Mouse (Mus musculus): ENCODE measurements at regions not wholly inside any gene's neighbourhood (a gene's known extent, or its start where the extent isn't known, plus 50 kb on each side); places are given as distances from the start of the nearest gene placed in this dataset.
A peak's percentile ranks its signal among the peaks of the same experiment; 100 is the strongest.

GRCm38 (mm10) chr14:98643756-98644155 lies 350.4 kb downstream of the Rpl36a-ps1 start:
- H3K4me1 ChIP-seq (ENCODE audit: insufficient read depth, low read length): no peaks in the 10 kb centered on the region
- no peaks in the 10 kb centered on the region for H3K27me3 ChIP-seq (ENCODE audit: insufficient read depth, low read length)
- H3K27ac ChIP-seq: no peak overlapping the region
- DNase-seq (ENCODE audit: low spot score) (no peak), ATAC-seq (no peak)
- no peak for TF ChIP-seq CTCF (IDR thresholded peaks at IDR 0.05; ENCODE audit: low read depth)
- H3K4me3 ChIP-seq (ENCODE audit: low read length): no peak overlapping the region
- WGBS: 67% methylated on average over 1 of the region's 1 CpGs
- no peak overlapping the region for H3K4me2 ChIP-seq (ENCODE audit: low read depth, low read length)
- no peaks in the 10 kb centered on the region for H3K9me3 ChIP-seq (ENCODE audit: low read length)
- H3K9ac ChIP-seq (replicated peaks; ENCODE audit: low read length): no peak overlapping the region
- no peaks in the 10 kb centered on the region for H3K36me3 ChIP-seq (ENCODE audit: insufficient read depth, low read length)

- Histone ChIP-seq H3K27ac (no peak overlapping the region), H3K4me3 (ENCODE audit: low read length) (no peak overlapping the region), H3K9me3 (ENCODE audit: low read length) (no peaks in the 10 kb centered on the region), H3K4me2 (ENCODE audit: low read depth, low read length) (no peak overlapping the region), H3K9ac (replicated peaks; ENCODE audit: low read length) (no peak overlapping the region), H3K27me3 (ENCODE audit: insufficient read depth, low read length) (no peaks in the 10 kb centered on the region), H3K4me1 (ENCODE audit: insufficient read depth, low read length) (no peaks in the 10 kb centered on the region), H3K36me3 (ENCODE audit: insufficient read depth, low read length) (no peaks in the 10 kb centered on the region)
- DNase-seq (ENCODE audit: low spot score): peak; percentile 39
- 41% methylated on average over 4 of the region's 4 CpGs for WGBS
- ATAC-seq: peak; percentile 51
- no peak for TF ChIP-seq CTCF (IDR thresholded peaks at IDR 0.05; ENCODE audit: low read depth)
Observed at GRCm38 (mm10) chr14:98642661-98643331, 351.3 kb downstream of the Rpl36a-ps1 start.

DNA sequence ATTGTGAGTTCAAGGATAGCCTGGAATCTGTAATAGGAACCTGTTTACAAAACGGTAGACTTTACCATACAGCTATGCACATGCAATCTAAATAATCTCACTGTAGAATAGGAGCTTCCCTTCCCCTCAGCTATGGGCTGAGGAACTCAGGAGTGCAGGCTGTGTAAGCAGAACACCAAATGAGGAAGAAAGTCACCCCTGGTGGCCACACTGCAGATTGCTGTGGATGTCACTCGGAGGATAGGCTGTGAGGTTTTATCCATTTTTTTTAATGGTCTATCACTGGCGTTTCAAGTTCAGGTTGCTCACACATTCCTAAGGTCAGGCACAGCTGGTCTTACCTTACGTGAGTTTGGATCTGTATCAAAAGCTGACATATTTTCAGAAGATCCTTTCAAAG lies 365.1 kb downstream of the Rpl36a-ps1 start:
- WGBS: 82% methylated on average over 4 of the region's 4 CpGs
- no peak overlapping the region for H3K27ac ChIP-seq
- peak; percentile 39 for TF ChIP-seq CTCF (IDR thresholded peaks at IDR 0.05; ENCODE audit: low read depth)
- H3K4me1 ChIP-seq (ENCODE audit: insufficient read depth, low read length): no peaks in the 10 kb centered on the region
- no peak overlapping the region for H3K4me3 ChIP-seq (ENCODE audit: low read length)
- H3K9ac ChIP-seq (replicated peaks; ENCODE audit: low read length): no peak overlapping the region
- H3K36me3 ChIP-seq (ENCODE audit: insufficient read depth, low read length): no peaks in the 10 kb centered on the region
- no peaks in the 10 kb centered on the region for H3K27me3 ChIP-seq (ENCODE audit: insufficient read depth, low read length)
- no peaks in the 10 kb centered on the region for H3K9me3 ChIP-seq (ENCODE audit: low read length)
- no peak for ATAC-seq
- no peak overlapping the region for H3K4me2 ChIP-seq (ENCODE audit: low read depth, low read length)
- no peak for DNase-seq (ENCODE audit: low spot score)

- H3K9ac ChIP-seq (replicated peaks; ENCODE audit: low read length): no peak overlapping the region
- no peaks in the 10 kb centered on the region for H3K27me3 ChIP-seq (ENCODE audit: insufficient read depth, low read length)
- H3K27ac ChIP-seq: no peak overlapping the region
- no peak overlapping the region for H3K4me3 ChIP-seq (ENCODE audit: low read length)
- H3K36me3 ChIP-seq (ENCODE audit: insufficient read depth, low read length): no peaks in the 10 kb centered on the region
- no peak for TF ChIP-seq CTCF (IDR thresholded peaks at IDR 0.05; ENCODE audit: low read depth)
- no peaks in the 10 kb centered on the region for H3K4me1 ChIP-seq (ENCODE audit: insufficient read depth, low read length)
- DNase-seq (ENCODE audit: low spot score) (no peak), ATAC-seq (no peak)
- 75% methylated on average over 7 of the region's 7 CpGs for WGBS
- H3K4me2 ChIP-seq (ENCODE audit: low read depth, low read length): no peak overlapping the region
- no peaks in the 10 kb centered on the region for H3K9me3 ChIP-seq (ENCODE audit: low read length)
Observed at GRCm38 (mm10) chr14:98626476-98626875, 367.6 kb downstream of the Rpl36a-ps1 start.

DNA sequence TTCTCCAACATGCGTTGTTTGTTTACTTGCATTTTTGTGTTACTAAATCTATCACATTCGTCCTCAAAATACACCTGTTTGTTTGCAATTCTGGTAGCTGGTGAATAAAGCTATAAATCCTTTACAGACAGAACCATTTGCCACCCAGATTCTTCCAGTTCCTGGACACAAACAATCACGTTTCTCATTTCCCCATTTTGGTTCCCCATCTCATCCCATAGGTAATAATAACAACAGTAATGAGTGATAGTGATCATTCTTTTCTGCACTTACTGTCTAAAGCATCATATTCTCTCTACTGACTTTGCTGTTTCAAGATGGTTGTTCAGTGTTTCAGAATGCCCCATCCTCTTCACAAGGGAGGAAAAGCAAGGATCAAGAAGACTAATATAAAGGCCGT lies 368.3 kb downstream of the Rpl36a-ps1 start:
- no peaks in the 10 kb centered on the region for H3K36me3 ChIP-seq (ENCODE audit: insufficient read depth, low read length)
- H3K4me1 ChIP-seq (ENCODE audit: insufficient read depth, low read length): no peaks in the 10 kb centered on the region
- no peaks in the 10 kb centered on the region for H3K27me3 ChIP-seq (ENCODE audit: insufficient read depth, low read length)
- no peak overlapping the region for H3K4me2 ChIP-seq (ENCODE audit: low read depth, low read length)
- TF ChIP-seq CTCF (IDR thresholded peaks at IDR 0.05; ENCODE audit: low read depth): no peak
- H3K27ac ChIP-seq: no peak overlapping the region
- no peak overlapping the region for H3K9ac ChIP-seq (replicated peaks; ENCODE audit: low read length)
- no peak for DNase-seq (ENCODE audit: low spot score)
- no peak overlapping the region for H3K4me3 ChIP-seq (ENCODE audit: low read length)
- WGBS: 89% methylated on average over 4 of the region's 4 CpGs
- no peak for ATAC-seq
- no peaks in the 10 kb centered on the region for H3K9me3 ChIP-seq (ENCODE audit: low read length)

GRCm38 (mm10) chr14:98605772-98606171 lies 388.3 kb downstream of the Rpl36a-ps1 start:
- ATAC-seq (no peak), DNase-seq (ENCODE audit: low spot score) (no peak)
- Histone ChIP-seq H3K36me3 (ENCODE audit: insufficient read depth, low read length) (no peaks in the 10 kb centered on the region), H3K9ac (replicated peaks; ENCODE audit: low read length) (no peak overlapping the region), H3K4me1 (ENCODE audit: insufficient read depth, low read length) (no peaks in the 10 kb centered on the region), H3K9me3 (ENCODE audit: low read length) (no peaks in the 10 kb centered on the region), H3K27me3 (ENCODE audit: insufficient read depth, low read length) (no peaks in the 10 kb centered on the region), H3K4me2 (ENCODE audit: low read depth, low read length) (no peak overlapping the region), H3K4me3 (ENCODE audit: low read length) (no peak overlapping the region), H3K27ac (no peak overlapping the region)
- WGBS: 64% methylated on average over 2 of the region's 2 CpGs
- no peak for TF ChIP-seq CTCF (IDR thresholded peaks at IDR 0.05; ENCODE audit: low read depth)

- no peaks in the 10 kb centered on the region for H3K36me3 ChIP-seq (ENCODE audit: insufficient read depth, low read length)
- no peak overlapping the region for H3K4me2 ChIP-seq (ENCODE audit: low read depth, low read length)
- 100% methylated on average over 2 of the region's 2 CpGs for WGBS
- DNase-seq (ENCODE audit: low spot score) (no peak), ATAC-seq (no peak)
- H3K9me3 ChIP-seq (ENCODE audit: low read length): no peaks in the 10 kb centered on the region
- H3K27ac ChIP-seq: no peak overlapping the region
- no peaks in the 10 kb centered on the region for H3K4me1 ChIP-seq (ENCODE audit: insufficient read depth, low read length)
- no peaks in the 10 kb centered on the region for H3K27me3 ChIP-seq (ENCODE audit: insufficient read depth, low read length)
- TF ChIP-seq CTCF (IDR thresholded peaks at IDR 0.05; ENCODE audit: low read depth): no peak
- no peak overlapping the region for H3K9ac ChIP-seq (replicated peaks; ENCODE audit: low read length)
- no peak overlapping the region for H3K4me3 ChIP-seq (ENCODE audit: low read length)
Observed at GRCm38 (mm10) chr14:98596252-98596651, 397.9 kb downstream of the Rpl36a-ps1 start.

Measured in hindbrain, postnatal 0 days (tissue).